Mouse (Mus musculus): ENCODE measurements around the gene Tef. TPM values are rescaled to one million over a fixed set of nuclear protein-coding genes. Genes with fewer than 3 reads are reported as not detected.

The Tef gene
- total and polyA plus RNA-seq, 3 experiments: 46.7 to 127 (median 76.7) TPM

DNA sequence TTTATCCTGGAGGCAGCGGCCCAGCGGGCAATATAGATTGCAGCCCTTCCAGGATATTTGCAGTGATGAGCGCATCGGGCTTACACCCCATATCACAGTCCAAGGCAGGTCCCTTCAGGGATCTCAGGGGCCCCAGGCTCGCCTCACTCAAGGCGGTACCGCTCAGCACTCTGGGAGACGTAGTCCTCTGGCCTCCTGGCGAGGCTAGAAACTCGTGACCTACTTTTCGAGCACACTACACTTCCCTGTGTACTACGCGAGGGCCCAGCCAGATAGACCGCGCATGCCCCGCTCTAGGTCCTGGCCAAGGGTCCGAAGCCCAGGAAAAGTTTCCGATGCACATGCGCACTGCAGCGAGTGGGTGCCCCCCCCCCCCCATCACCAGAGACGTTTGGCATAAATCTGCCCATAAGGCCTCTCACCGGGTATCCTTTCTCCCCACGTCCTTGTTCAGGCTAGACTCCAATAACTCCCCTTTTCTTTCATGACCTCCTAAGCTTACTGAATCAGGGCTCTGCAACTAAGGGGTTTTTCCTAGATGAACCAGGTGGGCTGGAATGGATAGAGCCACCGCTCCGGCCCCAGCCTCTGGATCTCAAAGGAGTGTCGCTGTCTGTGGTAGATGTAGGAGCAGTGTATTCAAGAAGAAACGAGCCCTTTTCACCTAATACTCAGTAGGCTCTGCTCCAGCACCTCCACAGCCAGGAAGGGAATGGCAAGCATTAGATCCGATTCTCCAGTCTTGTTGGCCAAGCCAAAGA lies 54.0 kb downstream of the Tef start:
- H3K27ac ChIP-seq: peak overlapping the region; percentile 100
- peak; percentile 86 to 92 for DNase-seq
- no peaks in the 10 kb centered on the region for H3K27me3 ChIP-seq (ENCODE audit: control insufficient read depth, insufficient read depth, low read length)
- under 1% methylated on average over 28 of the region's 28 CpGs for WGBS
- TF ChIP-seq POLR2A (IDR thresholded peaks at IDR 0.05; ENCODE audit: insufficient read depth, low read depth, low read length) (peak; percentile 77), CTCF (IDR thresholded peaks at IDR 0.05) (no peak), EP300 (IDR thresholded peaks at IDR 0.05; ENCODE audit: insufficient read depth, low read depth, low read length) (peak; percentile 90)
- intact Hi-C loops (cut with DNase I): no loop called here
- H3K9ac ChIP-seq (ENCODE audit: low read depth, low read length): peak overlapping the region; percentile 94
- peak overlapping the region; percentile 71 for H3K4me3 ChIP-seq
- H3K79me2 ChIP-seq (replicated peaks; ENCODE audit: control insufficient read depth, insufficient read depth, low read length): peaks cover 6% of the 10 kb centered on the region
- peaks cover 7% of the 10 kb centered on the region for H3K36me3 ChIP-seq (ENCODE audit: control insufficient read depth, insufficient read depth, low read length)
- H3K4me1 ChIP-seq (ENCODE audit: control insufficient read depth, insufficient read depth, low read length): peaks cover 7% of the 10 kb centered on the region

GRCm38 (mm10) chr15:81856938-81857723 lies 54.9 kb downstream of the Tef start:
- peak overlapping the region; percentile 100 for H3K27ac ChIP-seq
- peak overlapping the region; percentile 71 for H3K4me3 ChIP-seq
- TF ChIP-seq POLR2A (IDR thresholded peaks at IDR 0.05; ENCODE audit: insufficient read depth, low read depth, low read length) (no peak), EP300 (IDR thresholded peaks at IDR 0.05; ENCODE audit: insufficient read depth, low read depth, low read length) (no peak), CTCF (IDR thresholded peaks at IDR 0.05) (no peak)
- H3K4me1 ChIP-seq (ENCODE audit: control insufficient read depth, insufficient read depth, low read length): peaks cover 7% of the 10 kb centered on the region
- intact Hi-C loops (cut with DNase I): no loop called here
- H3K36me3 ChIP-seq (ENCODE audit: control insufficient read depth, insufficient read depth, low read length): peaks cover 5% of the 10 kb centered on the region
- H3K79me2 ChIP-seq (replicated peaks; ENCODE audit: control insufficient read depth, insufficient read depth, low read length): peaks cover 3% of the 10 kb centered on the region
- peak; percentile 32 to 54 for DNase-seq
- H3K27me3 ChIP-seq (ENCODE audit: control insufficient read depth, insufficient read depth, low read length): no peaks in the 10 kb centered on the region
- 0% methylated on average over 14 of the region's 14 CpGs for WGBS
- peak overlapping the region; percentile 94 for H3K9ac ChIP-seq (ENCODE audit: low read depth, low read length)

DNA sequence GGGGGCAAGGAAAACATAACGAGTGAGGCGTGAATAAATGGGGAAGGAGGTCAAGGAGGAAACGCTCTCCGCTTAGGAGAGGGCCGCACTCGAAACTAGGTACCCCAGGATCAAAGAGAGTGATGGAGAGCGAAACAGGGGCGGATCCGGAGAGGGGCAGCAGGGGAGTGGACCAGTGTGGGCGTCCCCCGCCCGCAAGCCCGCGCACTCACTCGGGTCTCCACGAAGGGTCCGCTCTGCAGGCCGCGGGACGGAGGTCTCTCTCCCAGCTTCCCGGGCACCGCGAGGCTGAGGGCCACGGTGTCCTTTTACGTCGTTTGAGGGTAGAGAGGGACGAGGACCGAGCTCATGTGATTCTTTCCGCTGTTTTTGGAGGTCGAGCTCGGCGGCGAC lies 55.5 kb downstream of the Tef start:
- no peak for TF ChIP-seq EP300 (IDR thresholded peaks at IDR 0.05; ENCODE audit: insufficient read depth, low read depth, low read length)
- TF ChIP-seq CTCF (IDR thresholded peaks at IDR 0.05): no peak
- TF ChIP-seq POLR2A (IDR thresholded peaks at IDR 0.05; ENCODE audit: insufficient read depth, low read depth, low read length): no peak
- peak overlapping the region; percentile 94 for H3K9ac ChIP-seq (ENCODE audit: low read depth, low read length)
- no peak for DNase-seq
- intact Hi-C loops (cut with DNase I): loop anchor here (1.0 to 2.0 kb wide), 3 partner anchors 15 to 26 kb away; partner anchors contain the start of gene Aco2
- peaks cover 2% of the 10 kb centered on the region for H3K36me3 ChIP-seq (ENCODE audit: control insufficient read depth, insufficient read depth, low read length)
- H3K79me2 ChIP-seq (replicated peaks; ENCODE audit: control insufficient read depth, insufficient read depth, low read length): peaks cover 3% of the 10 kb centered on the region
- WGBS: under 1% methylated on average over 33 of the region's 33 CpGs
- H3K4me3 ChIP-seq: peak overlapping the region; percentile 71
- peaks cover 7% of the 10 kb centered on the region for H3K4me1 ChIP-seq (ENCODE audit: control insufficient read depth, insufficient read depth, low read length)
- H3K27ac ChIP-seq: peak overlapping the region; percentile 100
- H3K27me3 ChIP-seq (ENCODE audit: control insufficient read depth, insufficient read depth, low read length): no peaks in the 10 kb centered on the region

DNA sequence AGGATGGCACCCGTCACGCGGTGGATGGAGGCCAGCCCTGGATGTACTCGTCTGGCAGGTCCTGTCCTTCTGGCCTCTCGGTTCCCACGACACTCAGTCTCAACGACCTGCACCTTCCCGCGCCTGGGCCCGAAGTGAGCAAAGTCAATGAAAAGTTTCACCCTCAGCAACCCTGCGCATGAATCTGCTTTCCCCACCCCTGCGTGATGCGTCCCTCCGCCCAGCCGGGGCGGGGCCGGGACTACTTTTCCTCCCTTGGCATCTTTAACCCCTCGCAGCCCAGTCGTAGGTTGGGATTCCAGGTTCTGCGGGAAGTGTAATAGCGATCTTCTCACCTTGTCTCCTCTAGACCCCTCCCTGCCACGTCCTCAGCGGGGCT lies 55.9 kb downstream of the Tef start:
- H3K4me3 ChIP-seq: peak overlapping the region; percentile 71
- peak overlapping the region; percentile 100 for H3K27ac ChIP-seq
- intact Hi-C loops (cut with DNase I): loop anchor here (1.0 to 2.0 kb wide), 3 partner anchors 15 to 27 kb away; partner anchors contain the start of gene Aco2
- H3K9ac ChIP-seq (ENCODE audit: low read depth, low read length): peak overlapping the region; percentile 98
- TF ChIP-seq POLR2A (IDR thresholded peaks at IDR 0.05; ENCODE audit: insufficient read depth, low read depth, low read length): peak; percentile 100
- TF ChIP-seq EP300 (IDR thresholded peaks at IDR 0.05; ENCODE audit: insufficient read depth, low read depth, low read length): peak; percentile 100
- no peak for TF ChIP-seq CTCF (IDR thresholded peaks at IDR 0.05)
- H3K27me3 ChIP-seq (ENCODE audit: control insufficient read depth, insufficient read depth, low read length): no peaks in the 10 kb centered on the region
- peak; percentile 94 to 96 for DNase-seq
- 0% methylated on average over 23 of the region's 23 CpGs for WGBS
- H3K79me2 ChIP-seq (replicated peaks; ENCODE audit: control insufficient read depth, insufficient read depth, low read length): peaks cover 3% of the 10 kb centered on the region
- H3K4me1 ChIP-seq (ENCODE audit: control insufficient read depth, insufficient read depth, low read length): peaks cover 5% of the 10 kb centered on the region
- H3K36me3 ChIP-seq (ENCODE audit: control insufficient read depth, insufficient read depth, low read length): peaks cover under 1% of the 10 kb centered on the region

DNA sequence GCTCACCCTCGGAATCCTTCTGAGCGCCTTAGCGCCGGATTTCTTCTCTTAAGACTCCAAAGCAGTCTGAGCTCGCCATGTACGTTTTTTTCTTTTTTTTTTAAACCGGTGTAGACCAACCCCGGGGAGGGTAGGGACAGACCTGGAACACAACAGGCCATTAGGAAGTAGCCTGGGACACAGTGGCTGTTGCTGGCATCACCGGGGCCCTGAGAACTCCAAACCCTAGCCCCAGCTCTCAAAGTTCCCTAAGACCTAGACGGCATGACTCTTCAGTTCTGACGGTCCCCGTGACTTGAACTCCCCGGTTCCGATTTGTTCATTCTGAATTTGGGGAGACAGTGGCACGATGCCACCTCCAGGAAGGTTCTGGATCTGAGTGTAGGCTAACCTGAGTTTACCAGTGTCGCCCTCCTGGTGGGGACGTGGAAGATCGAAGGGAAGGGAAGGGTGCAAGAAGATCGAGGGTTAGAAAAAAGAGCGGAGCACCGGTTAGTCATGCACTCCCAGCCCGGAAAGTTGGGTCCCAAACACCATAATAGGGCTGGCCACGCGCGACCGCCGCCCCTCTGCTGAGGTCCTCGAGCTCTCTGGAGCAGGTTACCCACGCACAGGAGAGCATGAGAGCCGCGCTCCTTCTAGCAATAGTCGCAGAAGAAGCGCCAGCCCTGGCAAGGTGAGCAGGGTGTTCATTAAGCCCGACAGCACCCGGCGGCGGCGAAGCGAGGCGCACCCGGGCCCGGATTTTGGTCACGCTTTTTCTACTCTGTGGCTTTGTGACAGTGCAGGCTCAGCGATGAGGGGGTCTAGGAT lies 56.5 kb downstream of the Tef start, which contains the start of gene Tob2:
Gene Tob2 (minus strand): TSS at position 280 of the 813 bp plus-strand sequence.
- H3K36me3 ChIP-seq (ENCODE audit: control insufficient read depth, insufficient read depth, low read length): no peaks in the 10 kb centered on the region; the same call in 1 of the 2 replicates
- H3K4me1 ChIP-seq (ENCODE audit: control insufficient read depth, insufficient read depth, low read length): peaks cover 2% of the 10 kb centered on the region; the same call in 1 of the 2 replicates
- under 1% methylated on average over 44 of the region's 44 CpGs for WGBS
- H3K79me2 ChIP-seq (replicated peaks; ENCODE audit: control insufficient read depth, insufficient read depth, low read length): peaks cover 3% of the 10 kb centered on the region
- peak; percentile 79 to 81 for DNase-seq
- TF ChIP-seq CTCF (IDR thresholded peaks at IDR 0.05): peak; percentile 26
- TF ChIP-seq EP300 (IDR thresholded peaks at IDR 0.05; ENCODE audit: insufficient read depth, low read depth, low read length): 0 out of 2 replicates have a peak, but pooled peaks have one; percentile 3
- TF ChIP-seq POLR2A (IDR thresholded peaks at IDR 0.05; ENCODE audit: insufficient read depth, low read depth, low read length): no peak
- H3K4me3 ChIP-seq: peak within 1 kb of the TSS; percentile 71
- peak within 1 kb of the TSS; percentile 98 for H3K9ac ChIP-seq (ENCODE audit: low read depth, low read length)
- H3K27me3 ChIP-seq (ENCODE audit: control insufficient read depth, insufficient read depth, low read length): no peaks in the 10 kb centered on the region
- H3K27ac ChIP-seq: peak within 1 kb of the TSS; percentile 100
- intact Hi-C loops (cut with DNase I): loop anchor here (1.0 to 2.0 kb wide), 3 partner anchors 14 to 27 kb away; partner anchors contain the start of gene Aco2
